Mouse (Mus musculus) forelimb bud, embryonic 11.5 days (tissue): Measurements from ENCODE around the gene Cdh3.
A peak's percentile ranks its signal among the peaks of the same experiment; 100 is the strongest.

Experiments
- DNase-seq: peaks from one replicate; pipeline ENCODE4 v3.0.0-alpha.2; 2012; ENCODE audit warnings: low read depth, low spot score

Gene Cdh3

DNA sequence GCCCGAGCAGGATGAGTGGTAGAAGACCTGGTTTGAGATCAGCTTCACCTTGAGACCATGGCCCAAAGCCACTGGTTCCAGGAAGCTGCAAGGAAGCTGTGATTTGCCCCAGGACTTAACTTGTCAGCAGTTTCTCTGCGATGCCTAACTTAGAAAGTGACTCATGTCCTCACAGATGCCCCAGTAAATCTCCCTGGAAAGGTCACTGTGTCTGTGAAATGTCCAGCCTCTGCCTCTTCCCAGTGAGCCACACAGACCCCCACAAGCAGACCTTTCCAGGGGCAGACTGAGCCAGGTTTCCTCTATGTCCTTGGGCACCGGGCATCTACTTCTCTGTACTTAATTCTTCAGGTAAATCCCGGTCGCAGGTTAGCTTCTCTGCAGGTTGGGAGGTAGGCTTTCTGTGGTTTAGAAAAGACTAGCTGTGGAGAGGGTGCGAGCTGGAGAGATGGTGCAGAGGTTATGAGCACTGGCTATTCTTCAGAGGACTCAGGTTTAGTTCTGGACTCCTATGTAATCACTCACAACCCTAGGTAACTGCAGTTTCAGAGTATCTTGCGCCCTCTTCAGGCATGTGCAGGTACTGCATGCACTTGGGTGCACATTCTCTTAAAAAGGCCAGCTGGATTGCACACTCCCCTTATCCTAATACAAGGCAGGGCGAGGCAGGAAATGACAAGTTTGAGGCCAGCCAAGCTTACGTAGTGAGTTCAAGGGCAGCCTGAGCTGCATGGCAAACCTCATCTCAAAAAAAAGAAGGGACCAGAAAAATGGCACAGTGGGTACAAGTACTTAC, 16.7 kb downstream of the Cdh3 start:
- DNase-seq = no peak

DNA sequence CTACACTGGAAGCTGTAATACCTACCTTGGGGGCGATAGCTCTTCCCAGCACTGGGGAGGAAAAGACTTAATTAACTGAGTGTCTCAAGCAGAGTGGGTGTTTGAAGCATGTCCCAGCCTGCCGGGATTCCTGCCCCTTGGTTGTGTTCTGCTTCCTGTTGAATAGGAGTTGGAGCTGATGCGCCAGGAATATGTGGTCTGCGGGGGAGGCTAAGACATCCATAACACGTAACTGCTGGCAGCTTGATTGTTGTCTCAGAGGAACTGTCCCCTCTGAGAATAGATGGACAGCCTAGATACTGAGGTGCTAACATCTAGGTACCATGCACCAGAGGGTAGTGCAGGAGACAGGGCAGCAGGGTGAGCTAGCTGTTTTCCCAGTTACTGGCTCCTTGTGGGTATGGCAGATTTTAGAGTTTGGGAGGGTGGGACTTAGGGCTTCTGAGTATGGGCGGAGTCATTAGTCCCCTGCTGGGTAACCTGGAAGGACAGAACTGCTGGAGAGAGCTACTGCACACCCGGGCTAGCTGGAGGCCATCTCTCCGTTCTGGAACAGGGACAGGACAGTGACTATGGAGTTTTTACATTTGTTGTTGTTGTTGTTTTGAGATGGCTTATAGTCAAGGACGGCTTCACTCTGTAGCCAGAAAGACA, 18.0 kb downstream of the Cdh3 start:
- DNase-seq = no peak

DNA sequence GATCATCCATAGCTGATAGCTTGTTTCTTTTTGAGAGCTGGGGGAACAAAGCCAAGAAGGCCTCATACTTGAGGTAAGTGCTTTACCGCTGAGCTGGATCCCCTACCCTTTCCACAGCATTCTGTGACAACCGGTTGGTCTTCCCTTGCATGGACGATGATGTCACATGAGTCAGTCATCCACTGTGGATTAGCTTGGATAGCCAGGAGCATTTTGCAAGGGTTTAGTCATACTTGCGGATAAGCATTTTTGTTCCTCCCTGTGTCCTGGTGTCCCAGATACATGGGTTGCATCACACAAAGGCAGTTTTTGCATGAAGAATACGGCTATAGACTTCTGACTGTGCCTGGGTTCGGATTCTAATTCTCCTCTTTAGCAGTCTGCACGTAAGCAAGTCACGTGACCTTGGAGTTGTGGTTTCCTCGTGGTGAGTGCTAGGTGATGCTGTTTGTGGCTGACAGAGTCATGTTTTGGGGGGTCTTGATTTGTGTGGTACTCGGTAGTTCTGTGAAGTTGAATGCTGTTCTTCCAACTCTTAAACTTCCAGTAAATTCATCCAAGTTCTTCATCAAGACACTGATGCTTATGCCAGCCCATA, 19.3 kb downstream of the Cdh3 start:
- DNase-seq = no peak

DNA sequence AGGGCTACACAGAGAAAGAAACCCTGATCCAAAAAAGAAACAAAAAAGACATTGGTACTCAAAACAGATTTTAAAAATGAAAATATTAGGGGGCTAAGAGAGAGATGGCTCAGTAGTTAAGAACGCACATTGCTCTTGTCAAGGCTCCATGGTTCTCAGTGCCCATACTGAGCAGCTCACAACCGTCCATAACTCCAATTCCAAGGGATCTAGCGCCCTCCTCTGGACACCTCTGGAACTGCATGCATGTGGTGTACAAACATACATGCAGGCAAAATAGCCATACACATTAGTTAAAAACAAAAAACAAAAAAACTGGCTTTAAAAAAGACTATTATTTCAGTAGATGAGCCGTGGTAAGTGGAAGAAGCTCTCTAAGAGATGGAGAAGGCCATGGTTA, 19.9 kb downstream of the Cdh3 start:
- no peak for DNase-seq

DNA sequence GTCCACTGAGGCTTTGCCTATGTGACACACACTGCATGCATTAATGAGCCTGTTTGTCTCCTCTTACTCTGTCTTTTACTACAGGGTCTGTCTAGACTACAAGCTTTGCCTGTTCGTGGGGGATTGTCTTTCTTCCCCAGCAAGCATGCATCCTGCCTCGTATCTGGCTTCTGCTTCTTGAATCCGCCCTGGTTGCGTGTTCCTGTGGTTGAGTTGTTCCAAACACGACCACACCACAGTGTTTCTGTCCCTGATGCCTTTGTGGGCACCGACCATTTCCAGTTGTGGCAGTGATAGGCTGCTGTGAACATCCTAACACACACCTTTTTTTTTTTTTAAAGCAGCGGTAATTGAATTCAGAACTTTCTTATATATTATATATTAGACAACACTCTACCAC, 23.0 kb downstream of the Cdh3 start:
- no peak for DNase-seq

DNA sequence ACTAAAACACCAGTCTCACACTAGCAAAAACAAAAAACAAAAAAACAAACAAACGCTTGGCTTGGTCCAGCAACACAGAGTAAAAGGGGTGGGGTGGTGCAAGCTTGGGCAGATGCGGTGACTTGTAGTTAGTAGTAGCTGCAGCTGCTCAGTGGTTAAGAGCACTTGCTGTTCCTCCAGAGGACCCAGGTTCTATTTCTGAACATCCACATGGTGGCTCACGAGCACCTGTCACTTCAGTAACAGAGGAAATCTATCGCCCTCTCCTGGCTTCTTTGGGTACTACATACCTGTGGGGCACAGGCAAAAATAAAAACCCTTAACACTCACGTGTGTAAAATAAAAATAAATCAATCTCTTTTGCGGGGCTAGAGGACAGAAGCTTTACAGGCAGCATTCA, 23.8 kb downstream of the Cdh3 start:
- DNase-seq = peak; percentile 65

DNA sequence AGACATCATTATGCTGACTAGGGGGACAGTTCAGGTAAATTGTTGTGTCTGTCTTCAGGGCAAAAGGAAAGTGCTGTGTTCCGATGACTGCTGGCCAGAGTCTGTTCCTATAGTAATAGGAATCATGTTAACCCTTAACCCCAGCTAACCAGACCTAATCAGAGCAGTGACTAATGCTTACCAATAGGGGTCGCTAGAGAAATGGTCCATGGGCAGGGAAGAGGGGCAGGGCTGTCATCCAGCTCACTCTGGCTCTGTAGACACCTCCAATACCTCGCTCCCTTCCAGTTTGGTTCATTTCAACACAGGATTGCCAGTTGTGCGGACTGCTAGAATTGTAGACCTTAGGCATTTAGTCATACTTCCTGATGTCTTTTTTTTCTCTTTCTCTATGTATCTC, 24.8 kb downstream of the Cdh3 start:
- no peak for DNase-seq

DNA sequence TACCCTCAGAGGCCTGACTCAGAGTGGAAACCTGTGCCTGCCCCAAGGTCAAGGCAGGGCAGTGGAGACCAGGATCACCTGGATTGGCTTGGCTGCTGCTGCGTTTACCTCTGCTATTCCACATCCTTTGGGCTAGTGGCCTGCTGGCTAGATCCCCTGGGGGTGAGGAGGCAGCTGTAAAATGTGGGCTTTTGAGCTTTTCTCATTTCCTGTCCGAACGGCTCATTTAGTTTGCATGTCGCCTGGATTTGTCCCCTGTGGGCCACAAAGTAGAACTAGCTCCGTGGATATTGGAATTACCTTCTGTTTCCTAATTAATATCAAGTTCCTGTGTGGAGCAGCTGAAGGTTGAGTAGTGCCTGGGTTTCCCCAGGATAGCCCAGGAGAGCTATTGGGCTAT, 28.5 kb downstream of the Cdh3 start:
- DNase-seq = peak; percentile 50

DNA sequence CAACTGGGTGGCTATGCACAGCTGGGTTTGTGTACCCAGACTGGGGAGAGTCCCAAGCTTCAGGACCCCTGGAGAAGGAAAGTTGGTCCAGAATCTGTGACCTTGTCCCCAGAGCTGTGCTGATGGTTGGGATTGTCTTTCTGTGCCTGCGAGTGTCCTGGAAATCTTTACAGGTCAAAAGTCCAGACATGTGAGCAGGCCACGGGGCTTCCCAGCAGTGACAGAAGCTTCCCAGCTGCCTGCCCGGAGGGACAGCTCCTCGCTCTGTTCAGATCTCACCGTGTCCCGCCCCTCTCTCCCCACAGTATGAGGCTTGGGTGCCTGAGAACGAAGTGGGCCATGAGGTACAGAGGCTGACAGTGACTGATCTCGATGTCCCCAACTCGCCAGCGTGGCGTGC, 30.3 kb downstream of the Cdh3 start:
- DNase-seq = no peak

DNA sequence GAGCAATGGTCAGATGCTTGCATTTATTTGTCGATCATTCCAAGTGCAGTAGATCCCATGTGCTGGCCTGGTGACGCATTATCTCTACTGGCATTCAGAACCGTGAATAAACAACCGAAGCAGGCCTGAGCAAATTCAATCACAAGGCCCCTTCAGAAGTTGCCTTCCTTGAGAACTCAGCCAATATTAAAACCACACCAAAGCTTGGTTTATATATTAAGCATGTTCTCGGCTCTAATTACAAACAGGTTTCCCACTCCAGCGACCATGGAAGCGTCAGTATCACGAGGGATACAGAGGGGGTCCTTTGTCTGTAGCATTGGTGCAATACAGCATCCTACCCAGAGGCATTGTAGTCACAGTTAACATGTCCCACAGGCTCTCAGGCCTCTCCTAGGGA, 32.4 kb downstream of the Cdh3 start:
- peak; percentile 35 for DNase-seq

DNA sequence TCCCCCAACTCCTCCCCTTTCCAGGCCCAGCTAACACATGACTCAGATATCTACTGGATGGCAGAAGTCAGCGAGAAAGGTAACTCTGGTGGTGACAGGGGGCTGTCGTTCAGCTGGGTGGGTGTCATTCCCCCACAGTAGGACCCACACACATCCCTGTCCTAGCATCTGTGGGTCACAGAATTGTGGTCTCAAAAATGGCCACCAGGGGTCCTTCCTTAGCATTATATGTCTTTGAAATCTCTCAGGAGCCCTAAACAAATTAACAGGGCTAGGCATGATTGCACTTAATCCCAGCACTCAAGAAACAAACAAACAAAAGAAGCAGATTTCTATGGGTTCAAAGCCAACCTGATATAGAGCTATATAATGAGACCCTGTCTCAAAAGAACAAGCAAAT, 34.5 kb downstream of the Cdh3 start:
- DNase-seq = no peak

DNA sequence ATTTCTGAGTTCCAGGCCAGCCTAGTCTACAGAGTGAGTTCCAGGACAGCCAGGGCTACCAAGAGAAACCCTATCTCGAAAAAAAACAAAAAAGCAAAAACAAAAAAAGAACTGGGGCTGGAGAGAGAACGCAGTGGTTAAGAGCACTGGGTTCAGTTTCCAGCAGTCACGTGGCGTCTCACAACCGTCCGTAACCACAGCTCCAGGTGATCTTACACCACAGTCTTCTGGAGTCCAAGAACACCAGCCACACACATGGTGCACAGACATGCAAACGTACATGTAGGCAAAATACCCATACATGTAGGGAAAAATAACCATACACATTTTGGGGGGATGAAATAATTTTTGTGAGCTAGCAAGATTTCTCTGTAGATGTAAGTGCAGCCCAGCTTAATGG, 36.1 kb downstream of the Cdh3 start:
- DNase-seq = no peak

DNA sequence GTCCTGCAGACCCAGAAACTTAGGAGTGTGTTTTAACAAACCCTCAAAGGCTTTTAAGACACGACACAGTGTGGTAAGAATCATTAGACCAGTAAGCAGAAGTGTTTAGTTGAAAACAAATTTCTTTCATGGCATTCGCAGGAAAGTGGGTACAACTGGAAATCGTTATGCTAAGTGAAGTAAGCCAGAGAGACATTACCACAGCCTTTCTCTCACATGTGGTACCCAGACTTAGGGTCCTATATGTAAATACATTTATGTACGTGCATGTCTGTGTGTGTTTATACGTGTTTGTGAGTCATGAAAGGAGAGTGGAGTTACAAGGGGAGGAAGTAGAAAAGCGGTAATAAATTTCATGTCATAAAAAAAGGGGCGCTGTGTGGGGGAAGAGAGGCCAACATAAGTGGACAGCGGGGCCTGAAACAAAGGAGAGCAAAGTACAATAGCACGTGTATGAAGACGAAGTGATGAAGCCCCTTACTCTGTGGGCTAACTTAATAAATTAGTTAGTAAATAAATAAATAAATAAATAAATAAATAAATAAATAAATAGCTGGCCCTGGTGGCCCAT, 37.8 kb downstream of the Cdh3 start:
- DNase-seq = peak; percentile 62

DNA sequence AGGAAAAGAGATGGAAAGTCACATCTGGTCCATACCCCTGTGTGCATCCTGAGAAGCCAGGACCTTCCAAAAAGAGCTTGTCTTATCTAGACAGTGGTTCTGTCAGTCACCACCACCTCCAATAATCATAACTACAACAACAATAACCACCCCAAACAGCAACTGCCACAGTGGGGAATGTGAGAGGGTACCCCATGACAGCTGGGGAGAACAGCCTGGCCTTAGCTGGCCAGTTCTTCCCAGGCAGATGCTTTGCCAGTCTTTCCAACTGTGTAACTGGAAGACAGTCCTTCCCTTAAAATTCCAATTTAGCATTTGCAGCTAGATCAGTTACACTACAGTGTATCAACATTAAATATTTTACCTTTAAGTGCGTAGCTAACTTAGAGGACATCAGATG, 40.2 kb downstream of the Cdh3 start:
- no peak for DNase-seq

DNA sequence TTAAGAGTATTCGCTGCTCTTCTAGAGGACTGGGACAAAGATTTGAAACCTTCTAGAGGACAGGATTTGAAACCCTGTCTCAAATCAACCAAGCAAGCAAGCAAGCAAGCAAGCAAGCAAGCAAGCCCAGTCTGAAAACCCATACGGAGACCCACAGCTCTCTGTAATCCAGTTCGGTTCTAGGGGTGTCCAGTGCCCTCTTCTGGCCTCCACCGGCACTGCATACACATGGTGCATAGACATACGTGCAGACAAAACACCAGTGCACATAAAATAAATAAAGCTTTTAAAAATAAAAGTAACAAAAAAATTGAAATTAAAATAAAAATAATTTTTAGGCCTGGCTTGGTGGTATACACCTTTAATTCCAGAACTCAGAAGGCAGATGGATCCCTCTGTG, 43.3 kb downstream of the Cdh3 start:
- DNase-seq = no peak

DNA sequence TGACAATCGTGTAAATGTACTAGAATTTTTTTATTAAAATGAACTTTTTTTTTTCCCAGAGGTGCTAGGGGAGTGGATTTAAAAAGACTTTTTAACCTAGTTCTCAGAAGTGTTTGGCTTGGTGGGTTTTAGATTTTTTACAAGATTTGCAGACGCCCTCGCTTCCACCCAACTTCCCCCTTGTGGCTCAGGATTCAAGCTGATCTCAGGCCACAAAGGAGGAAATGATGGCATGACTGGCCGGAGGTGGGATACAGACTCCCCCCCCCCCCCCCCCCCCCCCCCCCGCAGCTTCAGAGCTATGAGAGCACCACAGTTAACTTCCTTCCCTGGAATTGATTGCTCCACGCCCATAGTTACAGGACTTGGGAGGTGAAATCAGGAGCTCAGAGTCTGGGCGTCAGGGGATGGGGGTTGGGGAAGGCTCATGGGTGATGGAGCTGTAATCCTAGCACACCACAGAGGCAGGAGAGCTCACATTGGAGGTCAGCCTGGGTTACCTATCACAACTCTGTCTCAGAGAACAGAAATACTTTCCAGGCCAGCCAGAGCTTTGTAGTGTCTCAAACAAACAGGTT, 45.5 kb downstream of the Cdh3 start:
- DNase-seq = no peak

DNA sequence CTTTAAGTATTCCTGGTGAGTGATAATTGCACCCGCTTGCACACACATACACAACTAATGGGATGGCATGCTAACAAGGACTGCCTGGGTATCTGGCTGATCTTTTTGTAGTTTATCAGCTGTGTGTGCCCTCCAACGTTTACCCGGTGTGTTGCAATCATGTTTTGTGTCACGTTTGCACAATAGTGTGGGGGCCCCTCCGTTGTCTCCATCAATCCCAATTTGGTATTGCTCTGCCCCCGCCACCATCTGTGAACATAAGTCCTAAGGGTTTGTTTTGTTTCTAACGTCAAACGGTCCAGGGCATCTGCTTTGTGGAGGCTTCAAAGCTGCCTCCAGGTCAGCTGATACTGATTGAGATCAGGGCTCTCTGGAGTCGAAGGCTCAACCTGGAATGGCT, 49.2 kb downstream of the Cdh3 start:
- DNase-seq = no peak

DNA sequence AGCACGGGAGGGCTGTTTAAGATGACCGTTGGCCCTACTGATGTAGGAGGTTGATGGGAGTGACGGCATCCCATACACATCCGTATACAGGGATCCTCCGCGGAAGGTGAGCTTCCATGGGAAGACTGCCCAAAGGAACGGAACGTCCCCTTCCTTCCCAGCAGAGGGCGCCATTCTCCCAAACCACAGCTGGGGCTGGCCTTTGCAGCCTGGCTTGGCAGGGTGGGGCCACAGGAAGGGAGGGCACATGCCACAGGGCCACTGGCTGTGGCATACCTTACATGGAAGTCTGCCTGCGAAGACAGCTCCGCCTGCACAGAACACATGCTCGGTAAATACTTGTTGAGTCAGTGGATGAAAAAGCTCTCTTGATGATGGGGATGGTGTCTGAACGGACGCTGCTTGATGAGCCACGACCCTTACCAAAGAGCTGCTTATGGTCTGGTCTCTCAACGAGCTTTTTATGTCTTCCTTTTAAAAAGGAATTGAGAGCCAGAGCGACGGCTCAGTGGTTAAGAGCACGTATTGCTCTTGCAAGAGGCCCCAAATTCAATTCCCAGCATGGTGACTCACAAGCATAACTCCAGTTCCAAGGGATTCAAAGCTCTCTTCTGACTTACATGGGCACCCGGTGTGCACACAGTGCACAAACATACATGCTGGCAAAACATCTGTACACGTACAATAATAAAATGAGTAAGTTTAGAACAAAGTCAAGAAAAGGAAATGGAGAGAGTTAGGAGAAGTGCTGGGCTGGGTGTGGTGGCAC, 50.6 kb downstream of the Cdh3 start:
- peak; percentile 61 for DNase-seq

DNA sequence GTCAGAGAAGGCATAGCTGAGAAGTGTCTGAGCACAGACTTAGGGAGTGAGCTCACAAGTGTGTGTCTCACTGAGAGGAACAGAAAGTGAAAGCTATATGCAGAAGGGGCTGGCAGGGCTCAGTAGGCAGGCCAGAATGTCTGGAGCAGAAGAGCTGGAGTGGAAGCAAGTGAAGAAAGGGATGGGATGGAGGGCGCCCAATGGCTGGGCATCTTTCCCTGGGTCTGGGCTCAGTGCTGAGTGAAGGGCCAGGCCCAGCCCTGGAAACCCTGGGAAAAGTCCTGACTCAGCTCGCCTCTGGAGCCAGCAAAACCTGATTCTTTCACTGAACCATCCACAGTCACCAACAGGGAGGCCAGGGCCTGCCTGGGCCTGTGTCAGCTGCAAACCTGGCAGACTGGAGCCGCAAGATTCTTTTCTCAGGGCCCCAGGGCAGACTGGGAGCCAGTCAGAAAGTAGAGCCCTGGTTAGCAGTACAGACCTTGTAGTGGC, 53.0 kb downstream of the Cdh3 start:
- peak; percentile 50 for DNase-seq

DNA sequence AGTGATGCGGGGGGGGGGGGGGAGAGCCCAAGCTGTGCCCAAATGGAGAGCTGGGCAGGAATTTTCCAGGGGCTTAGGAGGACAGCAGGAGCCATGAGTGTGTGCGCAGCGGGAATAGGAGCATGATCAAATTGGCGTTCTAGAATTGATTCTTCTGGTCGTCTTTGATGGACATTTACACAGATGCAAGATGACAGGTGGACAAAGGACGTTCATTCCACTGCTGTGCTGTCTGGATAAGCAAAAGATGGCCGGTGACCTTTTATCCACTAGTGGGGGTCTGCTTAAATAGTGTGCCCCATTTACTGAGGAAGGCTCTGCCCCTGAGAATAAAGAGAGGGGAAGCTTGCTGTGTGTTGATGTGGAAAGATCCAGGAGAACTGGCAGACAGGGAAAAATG, 58.3 kb downstream of the Cdh3 start:
- no peak for DNase-seq

DNA sequence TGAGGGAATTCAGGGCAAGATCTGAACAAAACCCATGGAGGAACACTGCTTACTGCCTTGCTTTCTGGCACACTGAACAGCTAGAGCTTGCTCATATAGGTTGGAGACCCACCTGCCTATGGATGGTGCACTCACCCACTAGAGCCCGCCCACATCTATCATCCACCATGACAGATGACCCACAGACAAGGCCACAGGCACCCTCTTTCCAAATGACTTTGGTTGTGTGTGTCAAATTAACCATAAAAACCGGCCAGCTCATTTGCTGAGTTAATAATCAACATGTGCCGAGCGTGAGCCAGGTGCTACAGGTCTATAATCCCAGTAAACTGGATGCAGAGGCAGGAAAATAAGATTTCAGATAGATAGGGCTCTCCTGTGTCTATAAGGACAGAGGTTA, 59.7 kb downstream of the Cdh3 start:
- DNase-seq = no peak
